Mouse (Mus musculus): ENCODE data around the gene C2cd4a. TPM values are rescaled to one million over a fixed set of nuclear protein-coding genes. Genes with fewer than 3 reads are reported as not detected.

C2cd4a gene
- polyA plus RNA-seq, 1 experiment from 2014 or later, result 0.33 TPM

DNA sequence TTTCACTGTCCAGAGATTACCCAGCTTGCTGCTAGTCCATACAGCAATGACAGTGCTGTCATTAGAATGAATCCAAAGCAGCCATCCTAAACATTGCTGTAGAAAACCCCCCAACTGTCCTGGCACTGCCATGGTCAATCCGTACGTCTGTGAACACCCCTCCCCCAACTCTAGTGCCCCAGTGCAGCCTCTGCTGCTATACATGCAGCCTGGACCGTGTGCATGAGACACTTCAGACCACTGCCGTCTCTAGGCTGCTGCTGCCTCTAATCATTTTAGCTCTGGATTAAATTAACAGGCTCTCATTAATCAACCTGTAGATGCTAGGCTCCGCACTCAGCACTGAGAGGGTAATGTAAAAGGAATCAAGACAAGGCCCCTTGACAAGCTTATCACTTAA lies 25.1 kb downstream of the C2cd4a start:
- no peaks in the 10 kb centered on the region for H3K4me1 ChIP-seq
- H3K9me3 ChIP-seq, result no peaks in the 10 kb centered on the region
- H3K36me3 ChIP-seq, result no peaks in the 10 kb centered on the region
- peaks cover 4% of the 10 kb centered on the region; the same call in 1 of the 2 replicates for H3K27me3 ChIP-seq
- H3K27ac ChIP-seq, result no peak overlapping the region
- no peak overlapping the region for H3K4me3 ChIP-seq
- no peak overlapping the region for H3K4me2 ChIP-seq (replicated peaks)
- H3K9ac ChIP-seq, result no peak overlapping the region
- WGBS, result 36% methylated on average over 5 of the region's 5 CpGs
- no peak for ATAC-seq (ENCODE audit: low FRiP score, low read depth)

DNA sequence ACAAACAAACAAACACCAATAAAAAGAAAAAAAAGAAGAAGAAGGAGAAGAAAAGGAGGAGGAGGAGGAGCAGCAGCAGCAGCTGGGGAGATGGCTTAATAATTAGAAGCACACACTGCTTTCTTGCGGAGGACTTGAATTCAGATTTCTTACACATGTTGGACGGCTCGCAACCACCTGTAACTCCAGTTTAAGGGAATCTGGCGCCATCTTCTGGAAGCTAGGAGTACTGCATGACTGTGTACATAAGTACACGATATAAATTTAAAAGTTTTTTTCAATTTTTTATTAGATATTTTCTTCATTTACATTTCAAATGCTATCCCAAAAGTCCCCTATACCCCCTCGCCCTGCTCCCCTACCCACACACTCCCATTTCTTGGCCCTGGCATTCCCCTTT lies 29.9 kb downstream of the C2cd4a start:
- H3K9ac ChIP-seq, result no peak overlapping the region
- no peaks in the 10 kb centered on the region for H3K36me3 ChIP-seq
- no peak overlapping the region for H3K4me2 ChIP-seq (replicated peaks)
- ATAC-seq (ENCODE audit: low FRiP score, low read depth), result no peak
- H3K4me1 ChIP-seq, result peaks cover 17% of the 10 kb centered on the region
- no peak overlapping the region for H3K27ac ChIP-seq
- whole genome bisulfite sequencing, result 32% methylated on average over 6 of the region's 6 CpGs
- no peaks in the 10 kb centered on the region for H3K9me3 ChIP-seq
- peaks cover 4% of the 10 kb centered on the region; the same call in 1 of the 2 replicates for H3K27me3 ChIP-seq
- H3K4me3 ChIP-seq, result no peak overlapping the region

DNA sequence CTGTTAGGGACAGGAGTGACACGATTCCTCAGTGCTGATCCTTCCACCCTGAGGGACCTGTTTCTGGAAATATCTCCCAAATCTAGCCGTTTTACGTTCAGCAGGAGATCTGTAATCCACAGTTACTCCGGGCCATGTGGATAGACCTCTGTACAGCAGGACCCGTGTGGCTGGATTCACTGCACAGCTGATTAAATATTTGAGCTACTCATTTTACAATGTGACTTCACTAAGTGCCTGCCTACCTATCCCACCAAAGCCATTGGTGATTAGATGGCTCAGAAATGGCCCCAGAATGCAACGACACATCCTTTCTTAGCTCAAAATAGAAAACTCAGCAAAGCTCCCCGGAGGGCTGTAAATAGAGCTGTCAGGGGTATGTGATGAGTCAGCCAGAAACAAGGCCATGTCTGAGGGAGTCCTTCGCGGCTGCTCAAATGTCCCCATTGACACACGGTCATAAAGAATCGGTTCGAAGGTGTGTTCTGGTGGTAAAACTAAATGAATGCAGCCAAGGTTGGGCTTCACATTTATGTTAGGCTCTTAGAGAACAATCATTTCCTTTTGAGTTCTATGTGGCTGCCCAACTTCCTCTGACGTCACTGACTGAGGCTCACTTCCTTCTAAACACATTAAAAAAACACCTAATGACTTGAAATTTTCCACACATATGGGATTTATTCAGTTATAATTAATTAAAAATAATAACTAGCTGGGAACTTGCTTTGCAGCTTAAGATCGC lies 32.9 kb downstream of the C2cd4a start:
- Histone ChIP-seq H3K27ac (peak overlapping the region; percentile 1; the same call in 1 of the 2 replicates), H3K9me3 (no peaks in the 10 kb centered on the region), H3K4me3 (no peak overlapping the region), H3K27me3 (peaks cover 7% of the 10 kb centered on the region), H3K9ac (no peak overlapping the region), H3K4me2 (replicated peaks) (0 out of 2 replicates have a peak overlapping the region, but pooled peaks have one; percentile 3), H3K36me3 (no peaks in the 10 kb centered on the region), H3K4me1 (peaks cover 29% of the 10 kb centered on the region)
- 41% methylated on average over 14 of the region's 14 CpGs for WGBS
- ATAC-seq (ENCODE audit: low FRiP score, low read depth), result no peak

DNA sequence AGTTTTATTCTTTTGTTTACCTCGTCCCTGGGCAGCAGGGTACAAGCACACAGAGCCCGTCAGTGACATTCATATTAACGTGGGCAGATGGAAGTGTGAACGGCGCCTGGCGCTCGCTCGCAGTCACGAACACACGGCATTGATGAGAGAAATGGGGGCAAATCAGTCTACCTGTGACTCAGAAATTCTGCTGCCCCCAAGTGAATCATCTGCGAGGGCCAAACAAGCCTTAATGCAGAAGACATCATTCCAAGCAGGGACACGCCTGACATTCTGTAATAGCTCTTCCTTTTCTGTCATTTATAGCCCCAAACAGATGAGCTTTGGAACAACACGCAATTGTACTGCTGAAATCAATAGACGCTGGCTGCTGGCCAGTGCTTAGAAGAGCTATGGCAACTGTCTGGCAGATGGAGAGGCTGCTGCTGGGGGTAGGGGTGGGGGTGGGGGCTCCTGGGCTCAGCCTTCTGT lies 36.9 kb downstream of the C2cd4a start:
- Histone ChIP-seq H3K4me2 (replicated peaks) (no peak overlapping the region), H3K4me1 (peaks cover 29% of the 10 kb centered on the region), H3K36me3 (no peaks in the 10 kb centered on the region), H3K27me3 (peaks cover 3% of the 10 kb centered on the region; the same call in 1 of the 2 replicates), H3K4me3 (no peak overlapping the region), H3K9ac (no peak overlapping the region), H3K9me3 (no peaks in the 10 kb centered on the region), H3K27ac (no peak overlapping the region)
- no peak for ATAC-seq (ENCODE audit: low FRiP score, low read depth)
- 64% methylated on average over 14 of the region's 14 CpGs for WGBS

DNA sequence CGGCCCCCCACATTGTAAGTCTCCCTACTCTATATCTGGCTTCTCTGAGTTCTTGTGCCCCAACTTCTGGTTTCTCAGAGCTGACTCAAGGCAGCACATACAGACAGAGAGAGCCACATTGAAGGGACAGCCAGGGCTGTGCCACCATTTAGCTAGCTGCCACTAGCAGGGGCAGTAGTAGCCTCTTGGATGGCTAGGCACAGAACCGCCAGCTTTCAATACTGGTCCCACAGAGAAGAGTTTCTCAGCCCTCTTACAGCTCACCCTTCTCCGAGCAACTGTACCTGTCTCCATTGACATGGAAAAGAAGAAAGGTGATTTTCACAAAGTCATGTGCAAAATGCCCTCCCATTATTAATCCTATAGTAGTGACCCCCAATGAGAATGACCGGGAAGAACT lies 37.5 kb downstream of the C2cd4a start:
- Histone ChIP-seq H3K4me1 (peaks cover 25% of the 10 kb centered on the region), H3K27ac (no peak overlapping the region), H3K4me2 (replicated peaks) (no peak overlapping the region), H3K4me3 (no peak overlapping the region), H3K27me3 (peaks cover 3% of the 10 kb centered on the region; the same call in 1 of the 2 replicates), H3K9ac (no peak overlapping the region), H3K36me3 (no peaks in the 10 kb centered on the region), H3K9me3 (no peaks in the 10 kb centered on the region)
- WGBS, result 92% methylated on average over 4 of the region's 4 CpGs
- ATAC-seq (ENCODE audit: low FRiP score, low read depth), result no peak

DNA sequence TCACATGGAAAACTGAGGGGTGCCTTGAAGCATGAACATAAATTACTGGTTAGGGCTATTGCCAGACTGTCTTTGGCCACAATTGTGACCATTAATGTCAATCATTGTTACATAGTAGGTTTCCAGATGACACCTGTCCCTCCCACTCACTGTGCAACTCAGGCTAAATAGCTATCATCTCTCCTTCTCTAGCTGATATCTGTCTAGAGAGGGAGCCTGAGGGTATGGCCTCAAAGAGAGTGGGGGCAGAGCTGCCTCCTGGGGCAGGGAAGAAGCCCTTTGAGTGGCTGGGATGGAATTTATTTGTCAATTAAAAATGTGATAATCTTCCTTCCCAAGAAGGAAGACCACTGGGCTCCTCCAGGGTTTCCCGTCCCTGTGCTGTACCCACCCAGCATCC lies 37.9 kb downstream of the C2cd4a start:
- Histone ChIP-seq H3K36me3 (no peaks in the 10 kb centered on the region), H3K9ac (no peak overlapping the region), H3K4me2 (replicated peaks) (no peak overlapping the region), H3K4me1 (peaks cover 20% of the 10 kb centered on the region), H3K27ac (no peak overlapping the region), H3K27me3 (peaks cover 3% of the 10 kb centered on the region; the same call in 1 of the 2 replicates), H3K4me3 (no peak overlapping the region), H3K9me3 (no peaks in the 10 kb centered on the region)
- ATAC-seq (ENCODE audit: low FRiP score, low read depth), result no peak
- WGBS, result 50% methylated on average over 1 of the region's 1 CpGs

DNA sequence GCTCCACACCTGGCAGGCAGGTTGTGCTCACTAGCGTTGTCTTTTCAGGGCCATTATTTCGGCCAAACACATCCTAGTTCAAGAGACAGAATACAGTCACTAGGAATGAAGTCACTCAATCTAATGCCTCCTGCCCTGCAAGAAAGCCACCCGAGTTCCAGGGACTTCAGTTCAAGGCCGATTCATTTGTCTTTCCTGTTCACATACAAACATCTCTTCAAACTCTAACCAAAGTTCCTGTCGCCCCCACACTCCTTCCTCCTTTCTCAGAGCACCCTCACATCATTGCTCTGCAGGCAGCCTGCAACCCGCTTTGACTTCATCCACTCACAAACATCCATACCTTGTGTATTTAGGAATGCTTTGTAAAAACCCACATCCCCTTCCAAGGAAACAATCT lies 38.6 kb downstream of the C2cd4a start:
- Histone ChIP-seq H3K9ac (no peak overlapping the region), H3K27me3 (peaks cover 3% of the 10 kb centered on the region; the same call in 1 of the 2 replicates), H3K9me3 (no peaks in the 10 kb centered on the region), H3K36me3 (no peaks in the 10 kb centered on the region), H3K4me1 (peaks cover 13% of the 10 kb centered on the region), H3K4me2 (replicated peaks) (no peak overlapping the region), H3K27ac (no peak overlapping the region), H3K4me3 (no peak overlapping the region)
- WGBS, result 80% methylated on average over 6 of the region's 6 CpGs
- no peak for ATAC-seq (ENCODE audit: low FRiP score, low read depth)

DNA sequence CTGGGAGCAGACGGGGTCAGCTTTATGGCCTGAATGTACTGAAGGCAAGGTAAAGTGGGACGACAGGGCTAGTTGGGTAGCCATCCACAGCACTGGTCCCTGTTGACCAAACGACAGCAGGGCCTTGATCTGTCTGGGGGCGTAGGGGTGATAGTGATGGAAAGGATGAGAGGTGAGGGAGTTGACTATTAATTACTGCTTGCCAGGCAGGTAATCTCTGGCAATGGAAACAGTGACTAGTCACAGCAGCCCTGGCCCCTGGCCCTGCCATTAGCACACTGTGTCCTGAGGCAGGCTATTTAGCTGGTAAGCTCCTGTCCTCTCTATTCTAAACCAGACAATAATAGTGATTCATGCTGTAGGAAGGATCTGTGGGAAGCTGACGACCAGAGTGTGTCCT lies 39.7 kb downstream of the C2cd4a start:
- peaks cover 12% of the 10 kb centered on the region for H3K4me1 ChIP-seq
- peaks cover 3% of the 10 kb centered on the region; the same call in 1 of the 2 replicates for H3K27me3 ChIP-seq
- WGBS, result 61% methylated on average over 5 of the region's 5 CpGs
- no peak for ATAC-seq (ENCODE audit: low FRiP score, low read depth)
- no peak overlapping the region for H3K9ac ChIP-seq
- H3K4me2 ChIP-seq (replicated peaks), result no peak overlapping the region
- H3K36me3 ChIP-seq, result no peaks in the 10 kb centered on the region
- H3K9me3 ChIP-seq, result no peaks in the 10 kb centered on the region
- no peak overlapping the region for H3K4me3 ChIP-seq
- H3K27ac ChIP-seq, result no peak overlapping the region

DNA sequence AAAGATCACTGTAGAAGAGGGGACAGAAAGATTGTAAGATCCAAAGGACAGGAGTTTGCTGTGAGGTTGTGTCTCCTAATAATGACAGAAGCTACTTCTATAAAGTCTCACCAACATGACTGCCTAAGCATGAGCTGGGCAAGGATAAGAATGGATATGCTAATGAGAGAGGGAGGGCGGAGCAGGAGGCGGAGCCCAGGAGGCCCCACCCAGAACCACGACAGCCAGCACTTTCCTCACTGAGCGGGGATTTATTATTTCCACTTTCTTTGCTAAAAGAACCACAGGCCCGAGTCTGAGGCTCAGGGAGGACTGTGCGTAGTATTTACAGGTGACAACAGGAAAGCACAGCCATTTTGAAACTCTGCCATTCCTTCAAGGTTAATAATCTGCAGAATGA lies 44.5 kb downstream of the C2cd4a start:
- Histone ChIP-seq H3K36me3 (no peaks in the 10 kb centered on the region), H3K27ac (no peak overlapping the region), H3K9ac (no peak overlapping the region), H3K4me2 (replicated peaks) (no peak overlapping the region), H3K4me3 (no peak overlapping the region), H3K9me3 (peaks cover 5% of the 10 kb centered on the region; the same call in 1 of the 2 replicates), H3K27me3 (no peaks in the 10 kb centered on the region), H3K4me1 (no peaks in the 10 kb centered on the region)
- no peak for ATAC-seq (ENCODE audit: low FRiP score, low read depth)
- WGBS, result 60% methylated on average over 6 of the region's 6 CpGs

DNA sequence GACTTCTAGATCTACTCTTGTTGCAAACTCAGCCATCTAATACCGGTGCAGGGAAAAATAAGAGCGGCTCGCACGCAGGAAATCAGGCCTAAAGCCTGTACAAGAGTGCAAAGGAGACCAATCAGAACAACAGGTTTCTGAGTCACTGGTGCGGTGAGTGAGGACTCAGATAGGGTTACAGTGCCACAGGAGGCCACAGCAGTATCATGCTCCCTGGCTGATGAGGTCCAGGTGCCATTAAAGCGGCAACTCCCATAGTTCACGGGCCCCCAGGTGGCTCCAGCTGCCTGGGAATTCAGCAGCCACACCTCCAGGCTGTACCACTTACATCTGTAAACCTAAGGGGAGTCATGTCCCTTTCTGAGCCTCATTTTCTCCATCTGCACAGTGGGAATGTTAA lies 45.8 kb downstream of the C2cd4a start:
- WGBS, result 71% methylated on average over 7 of the region's 7 CpGs
- H3K4me2 ChIP-seq (replicated peaks), result no peak overlapping the region
- H3K9ac ChIP-seq, result no peak overlapping the region
- peaks cover 5% of the 10 kb centered on the region; the same call in 1 of the 2 replicates for H3K9me3 ChIP-seq
- no peak for ATAC-seq (ENCODE audit: low FRiP score, low read depth)
- H3K4me1 ChIP-seq, result no peaks in the 10 kb centered on the region
- no peak overlapping the region for H3K27ac ChIP-seq
- no peaks in the 10 kb centered on the region for H3K36me3 ChIP-seq
- no peak overlapping the region for H3K4me3 ChIP-seq
- H3K27me3 ChIP-seq, result no peaks in the 10 kb centered on the region

DNA sequence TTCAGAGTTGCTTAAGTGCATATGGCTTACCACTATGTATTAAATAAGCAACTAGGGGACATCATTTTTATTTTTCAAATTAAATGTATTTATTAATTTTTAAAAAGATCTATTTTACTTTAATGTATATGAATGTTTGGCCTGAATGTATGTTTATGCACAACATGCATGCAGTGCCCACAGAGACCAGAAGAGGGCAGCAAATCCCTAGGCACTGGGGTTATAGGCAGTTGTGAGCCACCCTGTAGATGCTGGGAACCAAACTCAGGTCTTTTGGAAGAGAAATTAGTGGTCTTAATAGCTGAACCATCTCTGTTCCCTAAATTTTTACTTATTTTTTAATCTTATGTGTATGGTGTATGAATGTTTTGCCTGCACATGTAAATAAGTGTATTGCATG lies 48.2 kb downstream of the C2cd4a start:
- Histone ChIP-seq H3K4me3 (no peak overlapping the region), H3K4me1 (no peaks in the 10 kb centered on the region), H3K9ac (no peak overlapping the region), H3K36me3 (no peaks in the 10 kb centered on the region), H3K27me3 (no peaks in the 10 kb centered on the region), H3K27ac (no peak overlapping the region), H3K4me2 (replicated peaks) (no peak overlapping the region), H3K9me3 (peaks cover 5% of the 10 kb centered on the region; the same call in 1 of the 2 replicates)
- ATAC-seq (ENCODE audit: low FRiP score, low read depth), result no peak

DNA sequence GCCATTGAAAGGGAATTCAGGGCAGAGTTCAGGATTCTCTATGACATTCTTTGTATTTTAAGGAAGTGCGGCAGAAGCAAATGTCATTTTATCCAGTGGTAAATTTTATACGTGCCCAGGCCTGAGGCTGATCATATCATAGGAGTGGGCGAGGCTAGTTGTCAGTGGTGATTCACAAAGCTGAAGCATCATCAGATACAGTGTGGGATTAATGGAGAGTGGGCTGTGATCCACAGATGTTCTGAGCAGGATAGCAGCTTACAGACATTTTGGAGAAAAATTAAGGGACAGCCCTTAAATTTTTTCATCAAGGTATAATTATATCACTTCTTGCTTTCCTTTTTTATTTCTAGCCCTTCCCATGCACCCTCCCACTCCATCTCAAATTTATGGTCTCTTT lies 48.7 kb downstream of the C2cd4a start:
- 91% methylated on average over 3 of the region's 3 CpGs for WGBS
- Histone ChIP-seq H3K9me3 (peaks cover 5% of the 10 kb centered on the region; the same call in 1 of the 2 replicates), H3K9ac (no peak overlapping the region), H3K4me3 (no peak overlapping the region), H3K27ac (no peak overlapping the region), H3K4me1 (peaks cover 3% of the 10 kb centered on the region; the same call in 1 of the 2 replicates), H3K4me2 (replicated peaks) (no peak overlapping the region), H3K27me3 (no peaks in the 10 kb centered on the region), H3K36me3 (no peaks in the 10 kb centered on the region)
- ATAC-seq (ENCODE audit: low FRiP score, low read depth), result no peak

All from limb, embryonic 13.5 days (tissue).